Comparison of ENCODE assay signal across 24 mouse cellular contexts in genomic region chr7:126168584-126168983, GRCm38 (mm10). TPM values are rescaled to one million over a fixed set of nuclear protein-coding genes. Genes with fewer than 3 reads are reported as not detected.
DNase-seq lines count a peak whose midpoint lies in the region; ATAC-seq and TF ChIP-seq lines count a peak whose summit lies in the region.
"Had no signal": no experiment of that assay in that cellular context is flagged by ENCODE, and none has a peak within 500 bp of the region (broad histone marks: within the 10 kb centered on the region; RNA-seq: fewer than 3 reads in every experiment).

No protein-coding gene starts in this region.

- no peak for TF ChIP-seq EP300 in heart, adult 2 months (IDR thresholded peaks at IDR 0.05; ENCODE audit: insufficient read depth, low read depth, low read length)

- H3K9ac ChIP-seq in heart, adult 2 months (ENCODE audit: low read depth, low read length), result no peak overlapping the region
- H3K9ac ChIP-seq in stomach, embryonic 15.5 days, result no peak overlapping the region
- H3K9ac ChIP-seq: embryonic facial prominence, embryonic 13.5 days; forebrain, embryonic 13.5 days; forebrain, postnatal 0 days; heart, embryonic 15.5 days; hindbrain, embryonic 13.5 days had no signal

- H3K36me3 ChIP-seq in heart, adult 2 months (ENCODE audit: control insufficient read depth, insufficient read depth, low read length), result no peaks in the 10 kb centered on the region; the same call in 1 of the 2 replicates
- peaks cover 21% of the 10 kb centered on the region; the same call in 1 of the 2 replicates for H3K36me3 ChIP-seq in stomach, embryonic 15.5 days

- intact Hi-C loops in heart, adult 2 months (cut with DNase I), result no loop called here

- H3K79me2 ChIP-seq in heart, adult 2 months (replicated peaks; ENCODE audit: control insufficient read depth, insufficient read depth, low read length), result 0 out of 2 replicates have a peak, but pooled peaks cover 1% of the 10 kb centered on the region

- H3K27me3 ChIP-seq in heart, adult 2 months (ENCODE audit: control insufficient read depth, insufficient read depth, low read length), result no peaks in the 10 kb centered on the region
- no peaks in the 10 kb centered on the region for H3K27me3 ChIP-seq in stomach, embryonic 15.5 days (replicated peaks)
- H3K27me3 ChIP-seq: CH12.LX; embryonic facial prominence, embryonic 13.5 days; forebrain, embryonic 13.5 days; heart, embryonic 15.5 days; hindbrain, embryonic 13.5 days had no signal

- TF ChIP-seq CTCF in heart, adult 2 months (IDR thresholded peaks at IDR 0.05), result no peak

- no peak overlapping the region for H3K4me3 ChIP-seq in heart, adult 2 months
- no peak overlapping the region for H3K4me3 ChIP-seq in stomach, embryonic 15.5 days (replicated peaks)
- H3K4me3 ChIP-seq: embryonic facial prominence, embryonic 13.5 days; forebrain, embryonic 13.5 days; gastrocnemius, adult 2 months; heart, embryonic 15.5 days; hindbrain, embryonic 13.5 days had no signal

- H3K9me3 ChIP-seq in stomach, embryonic 15.5 days, result no peaks in the 10 kb centered on the region
- H3K9me3 ChIP-seq: embryonic facial prominence, embryonic 13.5 days; forebrain, embryonic 13.5 days; heart, embryonic 15.5 days; hindbrain, embryonic 13.5 days had no signal

- 94% methylated on average over 6 of the region's 6 CpGs for WGBS in heart, adult 2 months
- 72% methylated on average over 6 of the region's 6 CpGs for WGBS in stomach, embryonic 15.5 days

- no peak for TF ChIP-seq POLR2A in heart, adult 2 months (IDR thresholded peaks at IDR 0.05; ENCODE audit: insufficient read depth, low read depth, low read length)

- peak; percentile 72; the same call in 1 of the 2 replicates for ATAC-seq in stomach, embryonic 15.5 days (ENCODE audit: insufficient read depth, low FRiP score, low read depth)
- ATAC-seq: forebrain, embryonic 13.5 days; forebrain, postnatal 0 days; hindbrain, postnatal 0 days had no signal

- no peak overlapping the region for H3K4me2 ChIP-seq in stomach, embryonic 15.5 days
- H3K4me2 ChIP-seq: embryonic facial prominence, embryonic 13.5 days; forebrain, embryonic 13.5 days; heart, embryonic 11.5 days; heart, embryonic 15.5 days; hindbrain, embryonic 13.5 days had no signal

- H3K27ac ChIP-seq in heart, adult 2 months, result no peak overlapping the region
- H3K27ac ChIP-seq in stomach, embryonic 15.5 days, result peak overlapping the region; percentile 26; the same call in 1 of the 2 replicates
- H3K27ac ChIP-seq: embryonic facial prominence, embryonic 13.5 days; forebrain, embryonic 13.5 days; gastrocnemius, adult 2 months; heart, embryonic 15.5 days; hindbrain, embryonic 13.5 days; hindbrain, postnatal 0 days had no signal

- DNase-seq in heart, adult 11 months, result peak; percentile 56
- DNase-seq in heart, adult 2 months, result no peak
- DNase-seq in lung, postnatal 25 days (ENCODE audit: low spot score), result peak; percentile 11
- DNase-seq in lung, postnatal 14 days, result no peak
- no peak for DNase-seq in adrenal gland, postnatal 36 days
- DNase-seq in adrenal gland, postnatal 4 days (ENCODE audit: low spot score in 2 of 2), result no peak
- DNase-seq: adrenal gland, adult 2 months; adrenal gland, postnatal 25 days; cerebellum, adult 11 months; cerebellum, adult 8-10 months; cerebellum, postnatal 14 days; forebrain, postnatal 0 days; gastrocnemius, adult 2 months; gastrocnemius, postnatal 25 days; heart, adult 18-20 months; heart, postnatal 14 days had no signal

- H3K4me1 ChIP-seq in heart, adult 2 months (ENCODE audit: control insufficient read depth, insufficient read depth, low read length), result no peaks in the 10 kb centered on the region; the same call in 1 of the 2 replicates
- H3K4me1 ChIP-seq in stomach, embryonic 15.5 days, result no peaks in the 10 kb centered on the region
- H3K4me1 ChIP-seq: embryonic facial prominence, embryonic 13.5 days; hindbrain, embryonic 13.5 days had no signal

RNA-seq across cellular contexts. Expression of gene Xpo6, which starts 31.7 kb away (rescaled TPM):
- total RNA-seq in heart, adult 2 months (2021), result 10 to 100 TPM; 16.5 to 16.8 TPM
- polyA plus RNA-seq in heart, adult 2 months (2012; rRNA removed), result 133 and 148 TPM in 2 replicates
- 35.1 and 35.6 TPM in 2 replicates for polyA plus RNA-seq in stomach, embryonic 15.5 days (2015; fragmentation: Nextera tagmentation; extraction: Ambion mirVana)
- 10 to 100 TPM; 87.8 to 89.1 TPM for total RNA-seq in adrenal gland, postnatal 36 days (2021)
- total RNA-seq in adrenal gland, postnatal 4 days (2021), result 100 to 1,000 TPM in 1 of 2 experiments, 10 to 100 TPM in 1; 98.4 to 103 TPM

Comparison
In these comparisons a context has a peak if more than half of its experiments do, and no peak if none do; other contexts are left out.
1. DNase-seq: peak in heart, adult 11 months (single experiment) and lung, postnatal 25 days (single experiment); none in heart, adult 2 months (0 of 2), lung, postnatal 14 days (single experiment), adrenal gland, postnatal 36 days (0 of 2) and adrenal gland, postnatal 4 days (0 of 2).
2. RNA of gene Xpo6, which starts 31.7 kb away (total RNA-seq): 98.4 to 103 TPM in adrenal gland, postnatal 4 days and 87.8 to 89.1 TPM in adrenal gland, postnatal 36 days; 16.5 to 16.8 TPM in heart, adult 2 months; every median in the first group is over 4 times any median in the second.